Mouse (Mus musculus) fat pad, adult 2 months (tissue): ENCODE measurements at regions not wholly inside any gene's neighbourhood (a gene's known extent, or its start where the extent isn't known, plus 50 kb on each side); places are given as distances from the start of the nearest gene placed in this dataset.
"Not testable (repeated sequence)": the region's sequence is repeated elsewhere in the genome, so short reads cannot be mapped to it uniquely, and the experiment has no call there.

Experiments used
- DNase-seq: peaks from one replicate; pipeline ENCODE4 v3.0.0-alpha.2; 2011; ENCODE audit warnings: low read depth, low spot score; ENCODE audit errors: extremely low read depth

DNA sequence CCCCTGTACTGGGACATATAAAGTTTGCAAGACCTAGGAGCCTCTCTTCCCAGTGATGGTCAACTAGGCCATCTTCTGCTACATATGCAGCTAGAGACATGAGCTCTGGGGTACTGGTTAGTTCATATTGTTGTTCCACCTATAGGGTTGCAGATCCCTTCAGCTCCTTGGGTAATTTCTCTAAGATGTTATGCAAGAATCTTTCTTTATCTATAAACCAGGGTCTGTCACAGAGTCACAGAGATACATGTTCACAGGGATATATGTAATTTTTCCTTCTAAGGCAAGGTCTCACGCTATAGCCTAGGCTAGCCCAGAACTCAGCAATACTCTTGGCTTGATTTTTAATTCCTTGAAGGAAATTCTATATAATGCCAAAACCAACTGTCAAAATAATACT lies 56.9 kb downstream of the Zfp36l1 start:
- not testable (repeated sequence) for DNase-seq

DNA sequence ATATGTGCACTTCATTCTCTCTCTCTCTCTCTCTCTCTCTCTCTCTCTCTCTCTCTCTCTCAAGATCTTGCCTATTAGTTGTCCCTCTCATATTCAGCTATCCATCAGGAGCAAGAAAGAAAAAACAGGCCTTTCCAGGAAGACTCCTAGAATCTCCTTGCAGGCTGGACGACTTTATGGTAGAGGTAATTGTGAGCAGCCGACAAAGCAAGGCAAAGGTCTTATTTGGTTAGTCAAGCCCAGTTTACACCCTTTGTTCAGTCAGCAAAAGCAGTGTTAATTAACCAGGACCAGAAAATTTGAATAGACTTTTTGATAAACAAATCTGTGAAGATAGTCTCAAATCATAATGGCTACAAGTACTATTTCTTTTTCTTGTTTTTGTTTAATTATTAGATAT lies 57.4 kb downstream of the Zfp36l1 start:
- DNase-seq: no peak

DNA sequence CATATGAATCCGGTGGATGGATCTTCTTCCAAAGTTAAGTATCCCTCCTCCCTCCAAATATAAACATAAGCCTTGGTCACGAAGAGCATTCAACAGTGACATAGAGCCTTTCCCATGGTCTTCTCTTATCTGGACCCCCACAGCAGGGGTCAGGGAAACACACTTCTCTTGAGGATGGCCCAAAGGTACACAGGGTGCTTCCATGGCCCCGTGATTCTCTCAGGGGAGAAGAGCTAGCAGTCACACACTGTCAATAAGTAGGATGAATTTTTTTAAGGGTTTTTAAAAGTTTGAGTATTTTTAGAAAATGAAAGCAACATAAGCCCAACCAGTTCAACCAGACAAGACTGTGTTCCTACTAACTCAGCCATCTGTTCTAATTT lies 58.2 kb downstream of the Zfp36l1 start:
- DNase-seq: no peak

DNA sequence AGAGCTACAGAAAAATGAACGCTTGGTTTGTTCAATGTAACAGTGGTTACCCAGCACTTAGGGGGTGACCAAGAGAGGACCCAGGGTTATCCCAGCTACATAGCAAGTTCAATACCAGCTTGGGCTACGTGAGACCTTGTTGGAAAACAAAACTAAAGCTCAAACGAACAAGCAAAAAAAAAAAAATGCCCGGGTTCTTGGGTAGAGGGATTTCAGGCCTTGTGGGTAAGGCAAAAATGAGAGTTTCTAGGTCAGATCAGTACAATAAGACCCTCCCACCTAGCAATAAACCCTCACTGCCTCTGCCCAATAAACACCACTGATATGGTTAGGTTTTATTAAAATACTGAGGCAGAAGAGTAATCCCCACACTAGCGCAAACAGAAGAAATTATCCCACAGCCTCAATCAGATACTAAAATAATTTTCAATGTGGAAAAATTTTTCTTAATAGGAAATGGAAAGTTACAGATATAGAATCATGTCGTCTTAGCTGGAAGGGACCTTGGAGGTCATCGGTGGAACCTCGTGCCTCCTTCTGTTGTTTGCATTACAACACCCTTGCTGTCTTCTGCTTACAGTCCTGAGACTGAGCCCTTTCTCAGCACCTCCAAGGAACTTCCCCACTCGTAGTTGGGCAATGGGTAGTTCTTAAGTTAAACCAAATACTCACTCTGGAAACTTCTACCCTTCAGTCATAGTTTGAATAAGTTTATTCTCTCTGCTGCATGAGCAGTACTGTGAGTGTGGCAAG lies 58.7 kb downstream of the Zfp36l1 start:
- no peak for DNase-seq

DNA sequence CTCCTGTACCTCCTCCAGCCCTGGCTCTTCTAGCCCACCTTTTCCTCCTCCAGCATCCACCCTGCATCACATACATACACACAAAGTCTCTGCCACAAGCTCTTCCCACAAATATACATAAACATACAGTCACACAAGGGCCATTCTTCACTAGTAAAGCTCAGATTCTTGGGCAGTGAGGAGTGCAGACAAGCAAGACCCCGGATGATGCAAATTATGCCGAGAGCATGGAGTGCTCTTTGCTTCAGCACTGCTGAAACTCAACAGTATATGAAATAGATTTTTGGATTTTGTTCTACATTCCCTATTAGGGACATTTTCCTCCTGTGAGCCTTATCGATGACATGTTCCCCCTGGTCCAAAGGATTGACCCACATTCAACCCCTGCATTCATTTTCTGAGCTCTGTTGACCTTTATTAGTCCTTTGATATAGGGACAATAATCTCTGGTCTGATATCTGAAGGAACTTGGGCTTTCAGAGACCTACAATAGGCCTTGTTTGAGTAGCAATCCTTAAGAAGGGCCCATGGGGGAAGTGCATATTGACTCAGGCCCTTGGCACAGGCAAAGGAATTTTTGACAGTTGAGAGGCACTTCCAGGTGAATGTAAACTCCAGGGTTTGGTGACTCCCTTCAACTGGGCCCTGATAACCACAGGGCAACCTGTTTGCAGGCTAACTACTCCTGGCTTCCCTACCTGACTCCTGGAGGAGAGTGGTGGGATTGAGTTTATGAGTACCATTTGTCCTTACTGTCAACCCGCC lies 64.4 kb downstream of the Zfp36l1 start:
- DNase-seq: no peak

DNA sequence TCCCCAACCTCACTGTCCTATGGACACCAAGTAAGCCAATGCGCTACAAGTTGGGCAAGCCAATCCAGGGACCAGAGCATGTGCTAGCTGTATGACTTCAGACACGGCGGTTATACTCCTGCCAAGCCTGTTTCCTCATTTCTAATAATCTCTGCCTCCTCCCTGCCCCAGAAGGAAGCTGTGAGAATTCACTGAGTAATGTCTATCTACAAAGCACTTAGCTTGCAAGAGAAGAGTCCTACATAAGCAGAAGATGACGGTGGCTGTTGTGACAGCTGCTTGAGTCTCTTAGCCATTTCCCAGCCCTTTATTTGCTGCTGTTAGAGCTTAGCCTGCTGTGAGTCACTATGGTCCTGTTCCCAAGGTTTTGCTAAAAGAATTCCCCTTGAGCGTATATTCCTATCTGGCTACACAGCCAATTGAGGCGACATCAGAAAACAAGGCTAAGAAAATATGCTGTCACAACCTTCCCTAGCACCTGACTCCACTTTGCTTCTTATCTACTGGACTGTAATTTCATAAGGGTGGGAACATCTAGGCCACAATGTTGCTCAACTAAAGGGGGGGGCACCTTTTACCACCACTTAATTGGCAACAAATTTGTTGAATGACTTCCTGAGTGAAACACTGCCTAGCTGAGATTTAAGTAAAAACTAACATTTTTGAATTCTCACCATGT lies 66.0 kb downstream of the Zfp36l1 start:
- DNase-seq: peak; percentile 57

DNA sequence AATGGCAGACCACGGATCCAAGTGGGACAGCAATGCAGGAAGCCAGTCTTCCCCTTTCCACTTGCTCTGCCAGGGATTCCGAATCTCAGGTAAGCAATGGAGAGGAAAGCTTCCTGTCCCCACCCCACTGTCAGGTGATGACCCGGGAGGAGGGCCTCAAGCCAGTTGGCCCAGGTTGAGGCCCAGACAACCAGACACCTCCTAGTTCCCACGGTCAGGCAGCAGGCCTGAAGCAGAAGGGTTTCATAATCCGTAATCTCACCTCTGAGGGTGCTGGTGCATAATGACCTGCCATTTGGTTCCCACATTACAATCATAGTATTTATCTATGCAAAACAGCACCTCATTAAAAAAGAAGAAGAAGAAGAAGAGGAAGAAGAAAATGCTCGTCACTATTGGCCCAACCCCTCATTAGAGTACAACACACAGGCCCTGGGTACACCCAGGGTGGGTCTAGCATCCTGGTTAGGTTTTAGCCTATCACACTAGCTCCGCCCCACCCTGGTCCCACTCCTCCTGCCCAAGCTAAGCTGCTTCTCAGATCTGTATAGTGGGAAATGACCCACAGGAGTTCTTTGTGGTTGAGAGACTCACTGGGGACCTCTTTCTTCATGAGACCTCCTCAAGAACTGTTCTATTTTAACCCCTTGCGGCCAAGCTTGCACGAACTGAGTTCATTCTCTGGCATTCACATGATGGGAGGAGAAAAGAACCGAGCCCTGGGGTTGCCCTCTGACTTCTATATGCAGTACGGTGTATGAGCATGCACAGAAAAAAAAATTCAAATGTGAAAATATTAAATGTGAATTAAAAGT lies 71.1 kb downstream of the Zfp36l1 start:
- DNase-seq: no peak

DNA sequence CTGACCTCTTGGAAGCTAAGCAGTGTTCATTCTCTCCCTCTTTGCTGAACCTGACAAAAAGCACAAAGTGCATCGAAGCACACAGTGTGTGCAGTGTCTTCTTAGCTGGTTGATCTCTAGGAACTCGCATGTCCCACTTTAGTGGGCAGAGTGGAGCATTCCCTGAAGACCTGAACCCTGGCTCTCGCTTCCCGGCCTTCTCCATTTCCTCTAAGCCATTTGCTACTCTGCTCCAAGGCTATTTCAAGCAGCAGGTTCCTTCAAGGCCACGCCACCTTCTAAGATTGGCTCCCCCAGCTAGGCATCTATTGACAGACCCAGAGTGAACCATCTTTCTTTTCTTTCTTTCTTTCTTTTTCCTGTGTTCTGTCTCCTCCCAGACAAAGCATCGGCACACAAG lies 71.8 kb downstream of the Zfp36l1 start:
- DNase-seq: no peak

DNA sequence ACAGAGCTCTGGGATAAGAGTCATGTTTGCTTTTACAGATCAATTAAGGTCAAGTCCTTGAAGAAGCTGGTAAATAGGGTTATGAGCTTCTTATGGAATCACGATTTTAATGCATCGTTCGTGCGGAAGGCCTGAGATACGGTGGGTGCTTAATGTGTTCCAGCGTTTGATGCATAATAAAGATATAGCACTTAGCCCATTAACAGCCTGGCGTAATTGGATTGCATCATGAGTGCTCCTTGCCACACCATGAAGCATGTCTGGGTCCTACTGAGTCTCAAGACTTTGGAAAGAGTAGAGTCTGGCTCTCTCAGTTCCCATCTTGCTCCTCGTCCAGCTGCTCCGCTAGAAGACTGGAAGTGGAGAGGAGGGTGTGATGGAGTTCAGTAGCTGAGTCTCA lies 72.6 kb downstream of the Zfp36l1 start:
- peak; percentile 67 for DNase-seq

DNA sequence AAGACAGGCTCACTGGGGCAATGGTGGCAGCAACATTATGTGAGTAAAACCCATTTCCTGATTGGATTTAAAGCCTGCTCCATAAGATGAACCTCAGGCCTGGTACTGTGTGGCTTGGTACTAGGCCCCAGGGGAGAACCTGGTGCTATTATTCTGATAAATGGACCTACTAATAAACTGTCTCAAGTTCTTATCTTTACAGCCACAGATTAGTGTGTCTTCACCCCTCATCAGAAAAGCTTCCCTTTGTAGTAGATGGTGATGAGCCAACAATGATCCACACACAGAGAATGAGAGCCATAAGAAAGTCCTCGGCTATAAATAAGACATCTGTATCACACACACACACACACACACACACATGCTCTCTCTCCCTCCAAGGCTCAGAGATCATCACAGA lies 73.7 kb downstream of the Zfp36l1 start:
- DNase-seq: no peak

DNA sequence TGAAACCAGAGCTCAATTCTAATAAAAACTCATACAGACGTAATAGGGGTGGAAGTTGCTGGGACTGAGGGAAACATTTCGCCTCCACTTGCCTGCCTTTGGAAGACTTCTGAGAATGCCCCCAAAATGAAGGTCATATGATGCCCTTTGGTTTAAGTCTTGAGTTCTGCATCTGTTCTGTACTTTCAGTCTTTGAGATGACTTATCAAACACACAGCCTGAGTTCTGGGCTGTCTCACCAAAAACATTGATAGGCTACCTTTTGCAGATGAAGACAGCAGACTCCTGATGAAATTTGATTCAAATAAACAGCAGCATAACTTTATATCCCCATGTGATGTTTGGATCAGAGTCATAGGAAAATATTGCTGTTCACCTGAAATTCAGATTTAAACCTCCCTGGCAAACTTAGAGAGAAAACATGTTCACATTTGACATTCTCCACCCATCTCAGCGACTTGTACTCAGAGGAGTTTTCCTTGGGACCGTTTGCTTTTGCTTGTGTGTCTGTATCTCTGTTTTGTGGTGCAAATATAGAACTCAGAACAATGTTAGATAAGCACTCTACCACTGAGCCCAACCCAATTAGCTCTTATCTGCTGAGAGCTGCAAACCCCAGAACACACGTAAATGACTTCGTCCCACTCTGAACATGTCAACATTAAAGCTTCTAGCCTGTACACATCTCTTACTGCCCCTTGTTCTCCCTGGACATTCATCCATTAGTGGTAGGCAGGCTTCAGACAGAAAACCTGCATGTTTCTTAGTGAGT lies 77.1 kb downstream of the Zfp36l1 start:
- DNase-seq: no peak

DNA sequence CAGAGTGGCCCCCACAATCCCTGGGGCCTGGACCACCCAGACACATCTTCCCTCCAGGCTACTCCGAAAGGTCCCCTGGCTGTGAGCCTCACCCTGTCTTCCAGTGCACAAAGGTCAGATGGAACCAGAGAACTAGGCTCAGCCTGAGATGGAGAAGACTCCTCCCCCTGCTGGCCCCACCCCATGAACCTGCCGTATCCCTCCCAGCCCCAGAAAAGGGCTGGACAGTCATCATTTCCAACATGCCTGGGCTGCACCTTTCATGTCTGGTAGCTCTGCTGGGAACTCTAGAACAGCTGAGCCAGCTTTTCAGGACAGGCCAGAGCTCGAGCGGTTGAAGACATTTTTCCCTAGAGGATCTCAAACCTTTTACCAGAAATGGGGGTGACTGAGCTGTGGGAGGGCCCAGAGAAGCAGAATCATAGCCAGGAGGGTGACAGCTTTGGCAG lies 77.8 kb downstream of the Zfp36l1 start:
- no peak for DNase-seq

DNA sequence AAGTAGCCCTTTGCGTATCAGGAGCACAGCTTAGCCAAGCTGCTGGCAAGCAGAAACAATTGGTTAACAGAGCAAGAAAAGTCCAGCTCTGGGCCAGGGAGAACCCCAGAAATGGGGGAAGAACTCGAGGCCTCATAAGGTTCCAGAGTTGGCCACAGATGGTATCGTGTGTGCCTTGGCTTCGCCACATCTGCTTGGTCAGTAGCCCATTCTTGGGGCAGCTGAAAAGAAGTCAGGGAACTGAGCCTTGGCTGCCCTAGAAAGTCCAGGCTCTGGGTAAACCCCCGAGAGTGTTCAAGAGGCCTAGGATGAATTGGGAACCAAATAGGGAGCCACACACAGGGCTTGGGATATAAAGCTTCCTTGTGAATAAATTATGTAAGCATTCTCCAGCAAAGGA lies 78.7 kb downstream of the Zfp36l1 start:
- DNase-seq: no peak

DNA sequence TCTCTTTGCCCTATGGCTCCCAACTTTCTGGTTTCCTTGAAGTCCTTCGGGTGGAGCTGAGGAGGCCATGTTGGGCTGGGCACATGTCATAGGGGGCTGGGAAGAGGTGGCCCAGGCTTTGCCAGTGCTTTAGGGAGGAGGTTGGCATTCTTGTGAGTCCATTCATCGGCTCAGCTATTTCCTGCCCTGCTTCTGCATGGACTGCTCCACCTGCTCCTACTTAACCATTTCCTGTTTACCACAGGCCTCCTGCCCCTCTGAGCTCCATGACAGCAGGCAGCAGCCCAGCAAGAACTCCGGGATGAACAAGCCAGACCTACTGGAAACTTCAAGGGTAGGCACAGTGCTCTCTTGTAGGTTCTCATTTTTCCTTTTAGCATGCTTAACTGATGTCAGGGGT lies 80.3 kb downstream of the Zfp36l1 start:
- no peak for DNase-seq

DNA sequence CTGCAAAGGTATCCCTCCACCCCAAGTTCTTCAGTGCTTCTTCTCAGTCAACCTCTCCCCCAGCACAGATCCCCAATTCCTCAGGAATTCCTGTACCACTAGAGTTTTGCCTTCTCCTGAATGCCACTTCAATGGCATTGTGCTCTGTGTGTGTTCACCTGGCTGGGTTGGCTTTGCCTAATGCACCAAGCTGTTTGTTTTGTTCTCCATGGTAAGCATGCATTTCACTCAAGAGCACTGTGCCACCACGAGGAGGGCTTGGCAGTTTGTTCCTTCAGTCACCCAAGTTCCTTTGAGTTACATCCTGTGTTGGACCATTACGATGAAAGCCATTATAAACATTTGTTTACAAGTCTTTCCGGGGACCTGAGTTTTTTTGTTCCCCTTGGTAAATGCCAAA lies 84.5 kb downstream of the Zfp36l1 start:
- no peak for DNase-seq

DNA sequence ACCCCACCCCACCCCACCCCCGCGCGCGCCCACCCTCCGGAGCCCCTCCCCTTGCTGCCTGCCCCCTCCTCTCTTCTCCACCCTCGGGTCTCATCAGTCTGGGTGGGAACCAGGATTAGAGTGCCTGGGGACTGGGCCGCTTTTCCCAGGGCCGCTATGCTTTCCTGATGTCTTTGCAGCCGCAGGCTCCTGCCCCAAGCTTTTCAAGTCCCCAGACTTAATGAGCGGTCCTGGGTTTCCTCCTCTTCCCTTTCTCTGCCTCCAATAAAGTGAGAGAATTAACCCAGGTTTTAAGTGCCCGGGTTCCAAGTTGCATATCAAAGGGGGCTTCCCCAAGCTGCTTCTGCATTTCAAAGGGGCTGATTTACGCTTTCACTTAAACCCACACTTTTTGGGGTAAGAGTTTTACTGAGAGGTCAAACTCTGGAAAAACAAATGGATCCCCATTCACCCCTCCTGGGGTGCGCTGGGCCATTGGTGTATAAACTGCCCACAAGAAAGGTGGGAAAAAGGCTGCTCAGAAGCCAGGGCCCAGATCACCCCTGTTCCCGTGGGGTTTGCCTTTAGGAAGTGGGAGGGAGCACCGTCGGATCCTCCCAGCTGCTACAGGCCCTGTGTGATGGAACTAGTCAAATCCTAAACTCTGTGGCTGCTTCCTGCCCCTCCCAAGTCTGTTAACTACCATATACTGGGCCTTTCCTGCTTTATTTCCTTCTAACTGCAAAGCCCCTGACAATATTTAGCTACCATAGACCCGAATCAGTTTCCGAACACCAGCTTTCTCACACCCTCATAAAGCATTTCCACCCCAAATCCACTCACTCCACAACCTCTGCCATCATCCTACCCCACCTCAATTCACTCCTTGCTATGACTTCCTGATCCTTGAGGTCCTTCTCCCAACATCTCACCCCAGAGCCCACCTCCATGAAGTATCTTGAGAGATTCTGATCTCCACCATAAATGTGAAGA lies 89.4 kb downstream of the Zfp36l1 start:
- DNase-seq: no peak

DNA sequence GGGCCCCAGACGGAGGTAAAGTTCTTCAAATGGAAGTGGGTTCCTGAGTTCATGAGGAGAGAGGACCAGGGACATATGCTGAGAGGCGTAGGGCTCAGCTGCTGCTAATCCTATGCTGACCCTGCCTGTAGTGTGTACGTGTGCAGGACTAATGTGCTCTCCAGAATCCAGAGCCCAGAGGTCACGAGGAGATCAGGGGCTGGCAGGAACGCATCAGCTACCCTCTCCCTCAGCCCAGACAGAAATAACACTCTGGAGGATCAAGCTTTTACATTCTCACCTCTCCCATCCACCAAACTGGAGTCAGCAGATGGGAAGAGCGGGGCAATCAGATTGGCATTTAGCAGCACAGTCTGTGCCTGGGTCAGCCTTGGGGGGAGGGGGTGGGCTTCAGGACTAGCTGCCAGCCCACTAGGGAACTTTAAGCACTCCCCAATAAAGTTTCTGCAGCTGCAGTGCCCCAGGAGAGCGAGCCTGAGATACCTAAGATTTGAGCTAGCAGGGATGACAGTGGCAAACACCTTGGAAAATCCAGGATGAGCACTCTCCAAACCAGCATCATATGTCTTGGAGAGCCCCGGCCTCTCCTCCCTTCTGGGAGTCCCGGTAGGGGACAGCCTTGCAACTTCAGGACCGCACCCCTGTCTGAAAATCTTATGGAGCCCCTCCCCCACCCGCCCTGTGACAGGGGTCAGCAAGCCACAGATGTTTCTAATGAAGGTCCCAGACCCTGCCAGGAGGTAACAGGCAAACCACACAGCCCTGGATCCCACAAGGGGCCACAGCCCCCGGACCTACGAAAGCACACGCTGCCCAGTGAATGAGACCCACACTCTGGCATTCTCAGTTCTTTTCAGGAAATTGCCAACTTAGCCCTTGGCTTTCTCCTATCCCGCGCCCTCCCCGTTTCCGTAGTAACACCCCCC lies 90.4 kb downstream of the Zfp36l1 start:
- DNase-seq: no peak

DNA sequence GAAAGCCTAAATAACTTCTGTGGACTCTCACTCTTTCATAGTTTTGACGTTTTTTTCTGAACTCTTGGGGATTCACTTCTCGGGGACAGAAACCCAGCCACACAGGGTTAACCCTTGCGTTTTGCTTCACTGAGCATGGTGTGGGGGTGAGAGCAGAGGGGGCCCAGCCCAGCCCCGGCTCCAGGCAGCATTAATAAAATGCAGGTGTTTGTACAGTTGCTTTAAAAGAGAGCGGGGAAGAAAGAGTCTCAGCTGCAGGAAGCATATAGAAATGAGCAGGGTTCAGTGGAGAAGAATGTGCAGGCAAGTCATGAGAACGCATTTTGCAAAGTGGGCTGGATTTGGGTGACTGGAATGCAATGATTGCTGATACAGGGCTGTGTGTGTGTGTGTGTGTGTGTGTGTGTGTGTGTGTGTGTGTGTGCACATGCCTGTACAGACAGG lies 91.8 kb downstream of the Zfp36l1 start:
- no peak for DNase-seq
